Mouse (Mus musculus) MEL (cell line): ENCODE results near the gene Gm49325. TPM values are rescaled to one million over a fixed set of nuclear protein-coding genes. Genes with fewer than 3 reads are reported as not detected.
A peak's percentile ranks its signal among the peaks of the same experiment; 100 is the strongest.

Source experiments
- DNase-seq: peaks from one replicate; pipeline ENCODE4 v3.0.0; 2011; ENCODE audit warnings: low read depth, low spot score
- H3K27ac ChIP-seq: 2 replicates; pipeline ENCODE4 v1.5.1; 2012; ENCODE audit warnings: low read depth, mild to moderate bottlenecking, control low read depth, low read length, moderate library complexity; ENCODE audit not compliant: control insufficient read depth
- H3K27me3 ChIP-seq, 2 experiments: fragments of 150-350 bp in 1 of 2; sonication (generic) in 1 of 2; 2 replicates each; pipeline ENCODE4 v1.6.1; 2012; ENCODE audit warnings: low read length in 2 of 2, mild to moderate bottlenecking in 2 of 2, improper control_type of control experiment in 1 of 2, moderate library complexity in 1 of 2; ENCODE audit not compliant: insufficient read depth in 2 of 2, control insufficient read depth in 1 of 2
- H3K36me3 ChIP-seq, 2 experiments: 2 replicates each; pipeline ENCODE4 v1.6.1; 2012 to 2014; ENCODE audit warnings: low read length in 2 of 2, improper control_type of control experiment in 1 of 2, inconsistent platforms in 1 of 2, mild to moderate bottlenecking in 1 of 2; ENCODE audit not compliant: insufficient read depth in 2 of 2, control insufficient read depth in 1 of 2
- H3K4me1 ChIP-seq, 2 experiments: fragments of 150-350 bp in 1 of 2; sonication (generic) in 1 of 2; 2 replicates each; pipeline ENCODE4 v1.6.1; 2012; ENCODE audit warnings: low read length in 2 of 2, improper control_type of control experiment in 1 of 2, mild to moderate bottlenecking in 1 of 2; ENCODE audit not compliant: insufficient read depth in 2 of 2, control insufficient read depth in 1 of 2
- H3K4me3 ChIP-seq, 2 experiments: fragments of 150-350 bp in 1 of 2; sonication (generic) in 1 of 2; 2 replicates each; pipeline ENCODE4 v1.5.1; 2012; ENCODE audit warnings: low read depth in 2 of 2, low read length in 2 of 2, mild to moderate bottlenecking in 2 of 2, moderate library complexity in 2 of 2, control low read depth in 1 of 2, improper control_type of control experiment in 1 of 2; ENCODE audit not compliant: control insufficient read depth in 1 of 2, insufficient read depth in 1 of 2
- H3K79me2 ChIP-seq: 2 replicates; pipeline ENCODE4 v1.6.1; 2012; ENCODE audit warnings: mild to moderate bottlenecking, low read length, moderate library complexity; ENCODE audit not compliant: control insufficient read depth, poor library complexity, insufficient read depth
- H3K9ac ChIP-seq: 2 replicates; pipeline ENCODE4 v1.6.1; 2012; ENCODE audit warnings: low read depth, mild to moderate bottlenecking, control low read depth, low read length, moderate library complexity; ENCODE audit not compliant: control insufficient read depth, poor library complexity, severe bottlenecking
- H3K9me3 ChIP-seq: fragments of 150-350 bp; sonication (generic); replicated peaks from 2 replicates; pipeline ENCODE4 v1.6.1; 2012; ENCODE audit warnings: mild to moderate bottlenecking, low read length, improper control_type of control experiment, moderate library complexity; ENCODE audit not compliant: insufficient read depth
- BHLHE40 ChIP-seq: IDR thresholded peaks from 2 replicates; pipeline ENCODE4 v1.6.1; 2012; ENCODE audit warnings: low read depth, mild to moderate bottlenecking, inconsistent platforms, low read length, improper control_type of control experiment, borderline replicate concordance
- CHD2 ChIP-seq: IDR thresholded peaks from 2 replicates; pipeline ENCODE4 v1.6.1; 2011; ENCODE audit warnings: low read length, improper control_type of control experiment
- GABPA ChIP-seq: IDR thresholded peaks from 2 replicates; pipeline ENCODE4 v1.6.1; 2012; ENCODE audit warnings: low read depth, mild to moderate bottlenecking, inconsistent platforms, low read length, improper control_type of control experiment, moderate library complexity
- GATA1 ChIP-seq: IDR thresholded peaks from 2 replicates; pipeline ENCODE4 v1.6.1; 2011; ENCODE audit warnings: low read depth, low read length, improper control_type of control experiment
- JUND ChIP-seq: IDR thresholded peaks from 2 replicates; pipeline ENCODE4 v1.6.1; 2011; ENCODE audit warnings: low read depth, mild to moderate bottlenecking, improper control_type of control experiment, low read length
- KAT2A ChIP-seq: conservative IDR thresholded peaks from 2 replicates; pipeline ENCODE4 v1.6.1; 2012; ENCODE audit warnings: low read depth, low read length, improper control_type of control experiment, inconsistent platforms
- MAZ ChIP-seq: IDR thresholded peaks from 2 replicates; pipeline ENCODE4 v1.6.1; 2012; ENCODE audit warnings: low read depth, mild to moderate bottlenecking, inconsistent platforms, low read length, improper control_type of control experiment
- MYB ChIP-seq: IDR thresholded peaks from 2 replicates; pipeline ENCODE4 v1.6.1; 2011; ENCODE audit warnings: mild to moderate bottlenecking, low read depth, low read length, improper control_type of control experiment
- MYC ChIP-seq: IDR thresholded peaks from 2 replicates; pipeline ENCODE4 v1.6.1; 2011; ENCODE audit warnings: low read depth, mild to moderate bottlenecking, low read length, improper control_type of control experiment, moderate library complexity
- NELFE ChIP-seq: IDR thresholded peaks from 2 replicates; pipeline ENCODE4 v1.6.1; 2011; ENCODE audit warnings: low read depth, low read length, improper control_type of control experiment
- POLR2A ChIP-seq, 2 experiments: IDR thresholded peaks; 2 replicates each; pipeline ENCODE4 v1.6.1; 2011 to 2012; ENCODE audit warnings: low read length in 2 of 2, mild to moderate bottlenecking in 2 of 2, control low read depth in 1 of 2, improper control_type of control experiment in 1 of 2, low read depth in 1 of 2, moderate library complexity in 1 of 2; ENCODE audit not compliant: control insufficient read depth in 1 of 2, insufficient read depth in 1 of 2, poor library complexity in 1 of 2
- POLR2AphosphoS2 ChIP-seq: IDR thresholded peaks from 2 replicates; pipeline ENCODE4 v1.6.1; 2011; ENCODE audit warnings: low read length, improper control_type of control experiment
- POLR2AphosphoS5 ChIP-seq: IDR thresholded peaks from 2 replicates; pipeline ENCODE4 v1.6.1; 2012; ENCODE audit warnings: low read depth, borderline replicate concordance, mild to moderate bottlenecking, inconsistent platforms, low read length, moderate library complexity, mixed read lengths
- RAD21 ChIP-seq: IDR thresholded peaks from 2 replicates; pipeline ENCODE4 v1.6.1; 2011; ENCODE audit warnings: mild to moderate bottlenecking, low read depth, low read length, improper control_type of control experiment
- RCOR1 ChIP-seq: IDR thresholded peaks from 2 replicates; pipeline ENCODE4 v1.6.1; 2012; ENCODE audit warnings: low read depth, mild to moderate bottlenecking, inconsistent platforms, low read length, improper control_type of control experiment
- TAL1 ChIP-seq: IDR thresholded peaks from 2 replicates; pipeline ENCODE4 v1.6.1; 2012; ENCODE audit warnings: mild to moderate bottlenecking, inconsistent platforms, low read length, moderate library complexity, mixed read lengths
- TCF12 ChIP-seq: IDR thresholded peaks from 2 replicates; pipeline ENCODE4 v1.6.1; 2014; ENCODE audit warnings: low read depth, mild to moderate bottlenecking, inconsistent platforms, low read length, improper control_type of control experiment, moderate library complexity
- ZC3H11A ChIP-seq: IDR thresholded peaks from 2 replicates; pipeline ENCODE4 v1.6.1; 2012; ENCODE audit warnings: low read depth, mild to moderate bottlenecking, inconsistent platforms, low read length, improper control_type of control experiment
- ZMIZ1 ChIP-seq: IDR thresholded peaks from 2 replicates; pipeline ENCODE4 v1.6.1; 2012; ENCODE audit warnings: low read depth, mild to moderate bottlenecking, inconsistent platforms, low read length, improper control_type of control experiment, moderate library complexity
- ZNF384 ChIP-seq: IDR thresholded peaks from 2 replicates; pipeline ENCODE4 v1.6.1; 2012; ENCODE audit warnings: low read depth, mild to moderate bottlenecking, inconsistent platforms, low read length, improper control_type of control experiment
- polyA plus RNA-seq, 2 experiments: library from polyadenylated mRNA; stranded (reverse) in 1 of 2; unstranded in 1 of 2; fragments of >175 nt in 1 of 2; fragments of >200 nt in 1 of 2; gene quantifications; 2 replicates each; pipeline versions ENCODE4 v1.2.1 to v1.2.4; 2012; ENCODE audit warnings: low replicate concordance in 2 of 2, low read depth in 1 of 2; ENCODE audit not compliant: insufficient read length in 2 of 2, insufficient read depth in 1 of 2, missing spikeins in 1 of 2
- total RNA-seq: library from RNA; depleted of rRNA; stranded (reverse); fragments of 300-350 nt; gene quantifications from 2 replicates; pipeline ENCODE4 v1.2.3, GENCODE M21; 2012

Gm49325 gene
- total and polyA plus RNA-seq, 3 experiments = 1.0 to 3.7 TPM; not detected in 1

DNA sequence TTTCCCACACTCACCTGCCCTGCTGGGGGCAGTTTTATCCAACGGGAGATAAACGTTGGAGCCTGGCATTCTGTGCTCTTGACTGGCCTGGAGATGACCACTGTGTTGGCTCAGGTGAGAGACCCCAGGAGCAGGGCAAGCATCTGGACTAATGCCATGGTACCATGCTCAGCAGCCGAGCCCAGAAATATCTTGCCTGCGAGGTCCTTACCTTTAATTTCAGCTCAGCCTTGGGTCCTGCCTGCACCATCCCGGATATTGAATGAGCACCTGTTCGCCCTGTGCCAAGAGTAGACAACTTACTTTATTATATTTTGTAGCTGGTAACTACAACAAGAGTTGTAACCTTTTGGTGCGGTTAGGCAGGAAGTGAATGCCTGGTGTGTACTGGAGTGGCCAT, 858 bp downstream of the Gm49325 start:
- no peak for TF ChIP-seq MAZ
- 0 out of 4 replicates have a peak, but pooled peaks of 1 of the 2 experiments have one; percentile 14 for TF ChIP-seq POLR2A (IDR thresholded peaks at IDR 0.05; ENCODE audit: control insufficient read depth in 1 of 2, insufficient read depth in 1 of 2, low read depth in 1 of 2, low read length in 2 of 2, poor library complexity in 1 of 2)
- peak; percentile 45 for DNase-seq

GRCm38 (mm10) chr10:77607441-77607840, 1.4 kb downstream of the Gm49325 start:
- H3K27me3 ChIP-seq = no peaks in the 10 kb centered on the region
- peak overlapping the region; percentile 94 for H3K4me3 ChIP-seq
- peaks cover 11 to 21% of the 10 kb centered on the region in 2 experiments for H3K36me3 ChIP-seq
- peak; percentile 37 for DNase-seq
- TF ChIP-seq MYB (no peak), POLR2AphosphoS5 (no peak), ZMIZ1 (no peak), POLR2A (IDR thresholded peaks at IDR 0.05; ENCODE audit: control insufficient read depth in 1 of 2, insufficient read depth in 1 of 2, low read depth in 1 of 2, low read length in 2 of 2, poor library complexity in 1 of 2) (no peak), GABPA (no peak), CHD2 (no peak), JUND (no peak), RAD21 (no peak), GATA1 (no peak), ZNF384 (no peak)
- H3K27ac ChIP-seq = no peak overlapping the region; the same call in 1 of the 2 replicates
- peaks cover 31% of the 10 kb centered on the region for H3K79me2 ChIP-seq
- H3K4me1 ChIP-seq = peaks cover 6 to 26% of the 10 kb centered on the region in 2 experiments; a peak in 3 of 4 replicates
- H3K9me3 ChIP-seq = no peaks in the 10 kb centered on the region
- H3K9ac ChIP-seq = peak overlapping the region; percentile 97

More for the DNA sequence above, 858 bp downstream of the Gm49325 start:
- Histone ChIP-seq H3K4me1 (peaks cover 6 to 26% of the 10 kb centered on the region in 2 experiments; a peak in 3 of 4 replicates), H3K27me3 (no peaks in the 10 kb centered on the region), H3K4me3 (peak overlapping the region; percentile 94), H3K27ac (peak overlapping the region; percentile 79), H3K36me3 (peaks cover 9 to 21% of the 10 kb centered on the region in 2 experiments), H3K79me2 (peaks cover 31% of the 10 kb centered on the region), H3K9me3 (no peaks in the 10 kb centered on the region), H3K9ac (peak overlapping the region; percentile 97)

DNA sequence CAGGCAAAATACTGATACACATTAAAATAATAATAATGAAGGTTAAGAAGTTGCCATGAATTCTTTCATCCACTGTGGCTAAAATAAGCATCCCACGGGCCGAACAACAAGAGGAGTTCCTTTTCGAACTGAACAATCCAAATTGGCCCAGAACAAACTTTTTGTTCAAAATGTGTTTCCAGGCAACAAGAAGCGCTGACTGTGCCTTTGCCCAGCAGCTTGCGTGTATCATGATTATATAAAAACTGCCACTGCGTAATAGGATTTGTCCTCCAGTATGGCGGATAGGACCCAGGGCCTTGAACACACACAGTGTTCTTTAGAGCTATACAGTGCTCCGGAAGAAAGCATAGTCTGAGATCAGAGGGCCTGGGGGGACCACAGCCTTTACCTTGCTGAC, 2.6 kb downstream of the Gm49325 start:
- Histone ChIP-seq H3K9me3 (no peaks in the 10 kb centered on the region), H3K4me1 (peaks cover 6 to 26% of the 10 kb centered on the region in 2 experiments; a peak in 3 of 4 replicates), H3K27me3 (no peaks in the 10 kb centered on the region), H3K36me3 (peaks cover 13 to 21% of the 10 kb centered on the region in 2 experiments), H3K79me2 (peaks cover 31% of the 10 kb centered on the region), H3K4me3 (no peak overlapping the region), H3K27ac (no peak overlapping the region), H3K9ac (no peak overlapping the region)
- no peak for DNase-seq
- TF ChIP-seq KAT2A = no peak
- no peak for TF ChIP-seq TCF12
- TF ChIP-seq RCOR1 = no peak
- no peak for TF ChIP-seq ZC3H11A
- TF ChIP-seq NELFE = no peak
- TF ChIP-seq POLR2AphosphoS2 = no peak
- no peak for TF ChIP-seq MAZ
- TF ChIP-seq ZMIZ1 = no peak
- no peak for TF ChIP-seq TAL1
- TF ChIP-seq BHLHE40 = no peak
- no peak for TF ChIP-seq GABPA
- no peak for TF ChIP-seq MYC
- no peak for TF ChIP-seq MYB
- no peak for TF ChIP-seq GATA1
